Mouse (Mus musculus) leukemia stem cell, adult 10-12 weeks (primary cell): Measurements from ENCODE around the gene Spaar. TPM values are rescaled to one million over a fixed set of nuclear protein-coding genes. Genes with fewer than 3 reads are reported as not detected.

Experiments used
- polyA plus RNA-seq: library from polyadenylated mRNA; stranded (reverse); fragments of >175 nt; gene quantifications from 2 replicates; pipeline ENCODE4 v1.2.3, GENCODE M21; 2012; ENCODE audit warnings: low replicate concordance

Gene Spaar
- polyA plus RNA-seq: 0.03 TPM in 1 of 2 replicates, not detected in the other

GRCm38 (mm10) chr4:43729794-43730550, at the start of gene Spaar:
Spaar (plus strand) TSS chr4:43730034.

GRCm38 (mm10) chr4:43700707-43701106, 29.1 kb upstream of the Spaar start, which contains the start of gene Olfr70:
Olfr70 (minus strand) TSS chr4:43700807.

DNA sequence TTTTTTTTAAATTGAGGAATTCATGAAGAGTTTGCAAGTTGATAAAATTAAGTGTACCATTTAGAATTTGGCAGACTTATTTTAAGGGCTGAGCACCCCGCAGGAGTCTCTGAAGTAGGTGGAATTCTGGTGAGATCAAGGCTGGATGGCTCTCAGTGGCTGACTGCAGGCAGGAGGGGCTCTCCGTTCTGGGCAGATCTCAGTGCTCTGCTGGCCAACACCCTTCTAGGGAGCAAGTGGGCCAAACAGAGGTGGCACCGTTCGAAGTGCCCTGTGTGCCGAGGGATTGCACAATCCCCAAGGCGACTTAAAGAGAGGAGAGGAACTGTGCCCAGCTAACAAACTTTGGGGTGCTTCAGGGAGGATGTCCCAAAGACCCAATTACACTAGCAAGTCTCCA, 20.0 kb upstream of the Spaar start, which contains the start of gene Olfr71:
Gene Olfr71 (minus strand): TSS at position 387 of the 400 bp plus-strand sequence.

GRCm38 (mm10) chr4:43726995-43727394, 2.8 kb upstream of the Spaar start, which contains the start of gene Hrct1:
Hrct1 (plus strand) TSS chr4:43727188.

GRCm38 (mm10) chr4:43770909-43771308, 41.1 kb downstream of the Spaar start, which contains the start of gene Olfr159:
Olfr159 (minus strand) TSS chr4:43771009.

Other genes starting within 250 kb of the Spaar start
- gene Sit1, start 246.3 kb upstream of the Spaar start, polyA plus RNA-seq: 2.5 and 7.0 TPM in 2 replicates
- 57.3 and 118 TPM in 2 replicates for gene Ccdc107, start 237.1 kb upstream of the Spaar start, polyA plus RNA-seq
- gene Arhgef39, start 230.3 kb upstream of the Spaar start, polyA plus RNA-seq: 10.8 and 15.0 TPM in 2 replicates
- 0.71 TPM in 1 of 2 replicates, not detected in the other for gene Car9, start 223.1 kb upstream of the Spaar start, polyA plus RNA-seq
- 1.2 and 2.0 TPM in 2 replicates for gene Tpm2, start 206.3 kb upstream of the Spaar start, polyA plus RNA-seq
- gene Creb3, start 167.7 kb upstream of the Spaar start, polyA plus RNA-seq: 2.3 and 2.7 TPM in 2 replicates
- gene Tln1, start 167.3 kb upstream of the Spaar start, polyA plus RNA-seq: 171 and 216 TPM in 2 replicates
- 10.0 and 92.3 TPM in 2 replicates for gene Rgp1, start 151.3 kb upstream of the Spaar start, polyA plus RNA-seq
- 5.8 and 15.7 TPM in 2 replicates for gene Gba2, start 151.2 kb upstream of the Spaar start, polyA plus RNA-seq
- not detected in 2 replicates for gene Msmp, start 145.5 kb upstream of the Spaar start, polyA plus RNA-seq
- gene Npr2, start 98.1 kb upstream of the Spaar start, polyA plus RNA-seq: 0.08 and 0.18 TPM in 2 replicates
- gene Spag8, start 76.4 kb upstream of the Spaar start, polyA plus RNA-seq: not detected in 2 replicates
- gene Hint2, start 73.6 kb upstream of the Spaar start, polyA plus RNA-seq: 13.6 and 20.8 TPM in 2 replicates
- 0.60 and 1.3 TPM in 2 replicates for gene Tmem8b, start 61.1 kb upstream of the Spaar start, polyA plus RNA-seq
- gene Fam221b, start 60.9 kb upstream of the Spaar start, polyA plus RNA-seq: not detected in 2 replicates
- gene Olfr70, start 29.2 kb upstream of the Spaar start, polyA plus RNA-seq: not detected in 2 replicates
- gene Olfr71, start 19.8 kb upstream of the Spaar start, polyA plus RNA-seq: 0.15 TPM in 1 of 2 replicates, not detected in the other
- gene Hrct1, start 2.8 kb upstream of the Spaar start, polyA plus RNA-seq: 0.11 TPM in 1 of 2 replicates, not detected in the other
- gene Olfr159, start 41.0 kb downstream of the Spaar start, polyA plus RNA-seq: not detected in 2 replicates
- gene Olfr156, start 93.9 kb downstream of the Spaar start, polyA plus RNA-seq: not detected in 2 replicates
- gene Olfr157, start 110.2 kb downstream of the Spaar start, polyA plus RNA-seq: not detected in 2 replicates
- gene Olfr155, start 121.5 kb downstream of the Spaar start, polyA plus RNA-seq: not detected in 2 replicates
- gene Reck, start 145.5 kb downstream of the Spaar start, polyA plus RNA-seq: 0.30 TPM in 1 of 2 replicates, not detected in the other
- 3.6 and 23.8 TPM in 2 replicates for gene Glipr2, start 227.4 kb downstream of the Spaar start, polyA plus RNA-seq